Mouse (Mus musculus) central nervous system, embryonic 14 days (tissue): ENCODE measurements around the gene Ifnlr1. TPM values are rescaled to one million over a fixed set of nuclear protein-coding genes. Genes with fewer than 3 reads are reported as not detected.

Experiments
- polyA plus RNA-seq: library from polyadenylated mRNA; depleted of rRNA; stranded (reverse); fragments of >200 nt; gene quantifications from 2 replicates; pipeline ENCODE4 v1.2.3, GENCODE M21; 2012; rRNA removed

Gene Ifnlr1
- polyA plus RNA-seq: 0.37 and 1.0 TPM in 2 replicates

DNA sequence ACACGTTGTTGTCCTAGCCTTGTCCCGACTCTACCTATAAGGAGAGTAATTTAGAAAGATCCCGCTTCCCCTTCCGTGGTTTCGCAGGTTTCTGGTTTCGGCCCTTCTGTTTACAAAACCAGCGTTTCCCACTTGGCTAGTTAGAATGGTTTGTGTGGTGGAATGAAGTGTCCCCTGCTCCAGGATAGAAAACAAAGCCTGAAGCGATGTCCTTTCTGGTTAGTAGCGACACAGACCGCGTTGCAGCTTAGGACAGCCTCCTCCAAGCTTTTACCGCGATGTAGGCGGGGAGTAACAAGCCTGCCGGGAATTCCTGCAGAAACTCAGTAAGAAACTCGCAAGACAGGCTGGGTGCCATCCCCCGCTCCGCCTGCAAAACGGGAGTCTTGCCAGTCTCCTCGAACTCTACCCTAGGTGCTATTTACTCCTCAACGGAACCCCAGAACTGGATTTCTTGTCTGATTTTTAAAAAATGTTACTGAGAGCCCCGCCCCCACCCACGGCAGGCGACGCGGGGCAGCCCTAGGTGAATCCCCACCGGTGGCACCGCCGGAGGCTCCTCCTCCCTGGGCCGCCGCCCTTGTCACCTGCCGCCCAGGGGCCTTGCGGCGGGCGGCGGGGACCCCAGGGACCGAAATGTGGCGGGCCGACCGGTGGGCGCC lies at the start of gene Ifnlr1:
TSS of gene Ifnlr1 (plus strand) at position 382 of the 662 bp plus-strand sequence.

DNA sequence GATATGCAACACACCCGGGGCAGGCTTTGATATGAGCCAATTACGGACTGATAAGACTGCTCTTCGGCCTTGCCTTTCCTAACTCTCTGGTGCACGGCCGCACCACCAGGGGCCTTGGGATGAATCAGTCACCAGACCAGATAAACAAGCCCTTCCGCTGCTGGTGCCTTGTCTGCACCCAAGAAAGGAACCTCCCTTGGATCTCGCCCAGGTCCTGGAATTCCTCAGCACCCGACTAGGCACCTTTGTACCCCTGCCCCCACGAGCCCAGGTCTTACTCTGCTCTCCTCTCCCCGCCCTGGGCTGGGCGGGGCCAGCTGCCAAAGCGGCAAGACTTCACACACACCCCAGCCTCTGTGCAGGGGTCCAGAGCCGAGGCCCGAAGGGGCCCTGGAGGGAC lies 41.7 kb downstream of the Ifnlr1 start, which contains the start of gene Il22ra1:
TSS of gene Il22ra1 (plus strand) at position 356 of the 400 bp plus-strand sequence.

Other genes starting within 250 kb of the Ifnlr1 start
- gene Stpg1, start 191.5 kb upstream of the Ifnlr1 start, polyA plus RNA-seq: 0.25 and 0.44 TPM in 2 replicates
- 15.6 and 16.8 TPM in 2 replicates for gene Nipal3, start 191.2 kb upstream of the Ifnlr1 start, polyA plus RNA-seq
- gene Grhl3, start 112.7 kb upstream of the Ifnlr1 start, polyA plus RNA-seq: 0.66 and 2.8 TPM in 2 replicates
- gene Il22ra1, start 41.9 kb downstream of the Ifnlr1 start, polyA plus RNA-seq: 0.07 and 0.21 TPM in 2 replicates
- 0.09 and 2.8 TPM in 2 replicates for gene Myom3, start 73.4 kb downstream of the Ifnlr1 start, polyA plus RNA-seq
- gene Srsf10, start 169.5 kb downstream of the Ifnlr1 start, polyA plus RNA-seq: 130 and 148 TPM in 2 replicates
- 93.9 and 98.5 TPM in 2 replicates for gene Pnrc2, start 187.6 kb downstream of the Ifnlr1 start, polyA plus RNA-seq
- 0.09 and 0.19 TPM in 2 replicates for gene Cnr2, start 209.1 kb downstream of the Ifnlr1 start, polyA plus RNA-seq
- gene Fuca1, start 234.4 kb downstream of the Ifnlr1 start, polyA plus RNA-seq: 39.6 and 43.6 TPM in 2 replicates